Mouse (Mus musculus) embryonic stem cell, embryonic (primary cell): ENCODE measurements around the gene Pid1.

Experiments
- CTCF ChIA-PET, 4 experiments: fragments of 300-600 bp in 2 of 4; fragments of 350-600 bp in 2 of 4; sonication (Branson Sonifier 250); formaldehyde crosslinking; loops; one replicate each; lab custom pipeline; 2022; ENCODE audit warnings: inconsistent platforms in 2 of 4; lab: Charles Lee
- POLR2A ChIA-PET, 4 experiments: fragments of 300-600 bp in 2 of 4; fragments of 350-600 bp in 2 of 4; sonication (Branson Sonifier 250); formaldehyde crosslinking; loops; one replicate each; lab custom pipeline; 2022; ENCODE audit warnings: antibody characterized with exemption in 4 of 4, inconsistent platforms in 1 of 4; lab: Charles Lee

The Pid1 gene

GRCm38 (mm10) chr1:84012871-84013375 lies 351.1 kb downstream of the Pid1 start:
- POLR2A ChIA-PET = no interaction called here
- CTCF ChIA-PET = no interaction called here

- ChIA-PET POLR2A (no interaction called here), CTCF (no interaction called here)
These were observed 361.4 kb downstream of the Pid1 start for GRCm38 (mm10) chr1:84002630-84003029.
